Mouse (Mus musculus) layer of hippocampus, adult 6 months (tissue): ENCODE data around the gene 1700031F05Rik. TPM values are rescaled to one million over a fixed set of nuclear protein-coding genes. Genes with fewer than 3 reads are reported as not detected.

ENCODE experiments used
- long read RNA-seq, 2 experiments: library from polyadenylated mRNA; unstranded; transcript quantifications; one replicate each; pipeline ENCODE4 v2.0.0; 2019 to 2020
- polyA plus RNA-seq: library from polyadenylated mRNA; unstranded; fragments of <200 nt; fragmentation: Nextera tagmentation; gene quantifications from 2 replicates; pipeline ENCODE4 v1.2.3, GENCODE M21; 2021

1700031F05Rik gene
- polyA plus RNA-seq, result not detected in 2 replicates
- long read RNA-seq, experiment 1, result 0 reads
- long read RNA-seq, experiment 2, result 0 reads

DNA sequence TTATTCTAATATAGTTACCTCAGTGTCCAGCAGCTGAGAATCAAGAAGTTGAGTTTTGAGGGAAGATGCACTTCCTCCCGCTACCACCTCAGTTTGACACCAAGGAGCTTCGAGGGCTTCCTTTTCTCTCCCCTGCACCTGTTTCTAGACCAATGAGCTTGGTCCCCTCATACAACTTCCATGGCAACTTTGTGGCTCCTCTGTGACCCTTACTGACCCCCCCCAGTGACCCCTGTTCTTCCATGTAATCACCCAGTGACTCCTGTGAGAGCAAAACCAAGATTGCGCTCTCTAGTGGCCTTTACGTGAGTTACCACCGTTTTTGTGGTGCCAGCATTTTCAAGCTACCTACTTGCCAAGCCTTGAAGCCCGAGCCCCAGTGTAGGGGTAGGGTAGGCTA, at the start of gene 1700031F05Rik:
1700031F05Rik (minus strand) TSS at position 101 of the 400 bp plus-strand sequence.

DNA sequence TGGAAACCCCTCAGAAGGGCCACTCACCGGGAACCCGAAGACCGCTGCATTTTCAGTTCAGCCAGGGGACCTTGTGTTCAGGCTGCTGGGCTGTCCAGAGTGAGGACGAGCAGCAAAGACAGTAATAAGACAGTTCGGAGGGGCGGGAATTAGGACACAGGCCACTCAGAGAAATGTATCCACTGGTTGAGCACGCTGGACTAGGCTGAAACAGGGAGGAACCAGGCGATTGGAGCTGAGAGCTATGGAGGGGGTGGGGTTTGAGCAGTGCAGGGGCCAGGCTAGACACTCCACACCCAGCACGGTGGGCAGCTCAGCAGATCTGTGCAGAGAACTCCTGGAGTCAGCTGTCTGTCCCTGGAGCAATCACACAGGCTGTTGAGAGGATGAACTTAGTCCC, 40.8 kb upstream of the 1700031F05Rik start, which contains the start of the genes Dmrtc1a and 1700011M02Rik:
Dmrtc1a (minus strand) TSS at position 101 of the 400 bp plus-strand sequence.
1700011M02Rik (plus strand) TSS at position 319 of the 400 bp plus-strand sequence.

DNA sequence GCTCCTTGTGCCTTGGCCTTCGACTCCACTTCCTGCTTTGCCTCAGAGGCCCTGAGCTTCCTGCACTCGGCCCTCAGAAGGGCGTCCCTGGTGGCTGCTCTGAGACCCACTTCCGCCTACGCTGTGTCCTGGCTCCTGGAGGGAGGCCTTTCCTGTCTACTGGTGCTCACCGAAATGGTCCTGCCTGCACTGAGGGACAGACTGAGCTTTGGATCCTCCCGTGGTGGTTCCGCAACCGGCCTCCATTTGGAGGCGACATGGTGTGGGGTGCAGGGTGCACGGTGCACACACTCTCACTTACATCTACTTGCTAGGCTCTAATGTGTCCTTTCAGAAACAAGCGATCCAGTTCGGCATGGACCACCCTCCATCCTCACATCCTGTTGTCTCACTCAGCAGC, 13.3 kb downstream of the 1700031F05Rik start, which contains the start of gene Dmrtc1c2:
Dmrtc1c2 (minus strand) TSS at position 101 of the 400 bp plus-strand sequence.

Other genes starting within 250 kb of the 1700031F05Rik start
- gene Phka1, start 223.7 kb downstream of the 1700031F05Rik start, polyA plus RNA-seq, result 2.6 and 3.2 TPM in 2 replicates
- not detected in 2 replicates for gene Gm3880, start 181.0 kb downstream of the 1700031F05Rik start, polyA plus RNA-seq
- not detected in 2 replicates for gene Gm9112, start 160.3 kb downstream of the 1700031F05Rik start, polyA plus RNA-seq
- not detected in 2 replicates for gene Dmrtc1b, start 160.1 kb downstream of the 1700031F05Rik start, polyA plus RNA-seq
- gene Dmrtc1c1, start 65.0 kb downstream of the 1700031F05Rik start, polyA plus RNA-seq, result not detected in 2 replicates
- not detected in 2 replicates for gene Dmrtc1c2, start 13.4 kb downstream of the 1700031F05Rik start, polyA plus RNA-seq
- gene Dmrtc1a, start 40.7 kb upstream of the 1700031F05Rik start, polyA plus RNA-seq, result 9.0 and 10.1 TPM in 2 replicates
- gene 1700011M02Rik, start 40.9 kb upstream of the 1700031F05Rik start, polyA plus RNA-seq, result not detected in 2 replicates
- not detected in 2 replicates for gene 1700018G05Rik, start 60.4 kb upstream of the 1700031F05Rik start, polyA plus RNA-seq